Mouse (Mus musculus) embryonic fibroblast, embryonic 13.5 days (primary cell): ENCODE measurements at regions not wholly inside any gene's neighbourhood (a gene's known extent, or its start where the extent isn't known, plus 50 kb on each side); places are given as distances from the start of the nearest gene placed in this dataset.

Experiments
- CTCF ChIP-seq: IDR thresholded peaks from 2 replicates; pipeline ENCODE4 v1.5.1; 2011; ENCODE audit warnings: mild to moderate bottlenecking, control low read depth, low read length, moderate library complexity, borderline replicate concordance; ENCODE audit not compliant: insufficient read depth
- POLR2A ChIP-seq: IDR thresholded peaks from 2 replicates; pipeline ENCODE4 v1.6.1; 2011; ENCODE audit warnings: low read depth, mild to moderate bottlenecking, control low read depth, low read length, moderate library complexity

DNA sequence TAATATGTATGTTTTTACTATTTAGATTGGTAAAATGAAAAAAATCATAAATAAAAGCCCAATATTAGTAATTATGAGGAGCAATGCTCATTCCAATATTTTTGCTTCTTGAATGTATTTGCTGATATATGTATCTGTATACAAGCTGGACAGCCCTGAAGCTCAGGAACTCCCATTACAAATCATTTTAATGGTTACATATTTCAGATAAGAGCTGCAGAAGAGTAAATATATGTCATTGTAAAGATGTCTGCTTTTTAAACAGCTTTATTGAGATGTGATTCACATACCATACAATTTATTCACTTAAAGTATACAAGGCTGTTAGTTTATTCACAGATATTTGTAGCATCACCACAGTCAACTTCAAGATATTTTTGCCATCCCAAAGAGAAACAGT lies 157.3 kb downstream of the Arrdc3 start:
- TF ChIP-seq CTCF (no peak), POLR2A (no peak)
